ENCODE assay signal across 8 mouse cellular contexts in the genomic region with DNA sequence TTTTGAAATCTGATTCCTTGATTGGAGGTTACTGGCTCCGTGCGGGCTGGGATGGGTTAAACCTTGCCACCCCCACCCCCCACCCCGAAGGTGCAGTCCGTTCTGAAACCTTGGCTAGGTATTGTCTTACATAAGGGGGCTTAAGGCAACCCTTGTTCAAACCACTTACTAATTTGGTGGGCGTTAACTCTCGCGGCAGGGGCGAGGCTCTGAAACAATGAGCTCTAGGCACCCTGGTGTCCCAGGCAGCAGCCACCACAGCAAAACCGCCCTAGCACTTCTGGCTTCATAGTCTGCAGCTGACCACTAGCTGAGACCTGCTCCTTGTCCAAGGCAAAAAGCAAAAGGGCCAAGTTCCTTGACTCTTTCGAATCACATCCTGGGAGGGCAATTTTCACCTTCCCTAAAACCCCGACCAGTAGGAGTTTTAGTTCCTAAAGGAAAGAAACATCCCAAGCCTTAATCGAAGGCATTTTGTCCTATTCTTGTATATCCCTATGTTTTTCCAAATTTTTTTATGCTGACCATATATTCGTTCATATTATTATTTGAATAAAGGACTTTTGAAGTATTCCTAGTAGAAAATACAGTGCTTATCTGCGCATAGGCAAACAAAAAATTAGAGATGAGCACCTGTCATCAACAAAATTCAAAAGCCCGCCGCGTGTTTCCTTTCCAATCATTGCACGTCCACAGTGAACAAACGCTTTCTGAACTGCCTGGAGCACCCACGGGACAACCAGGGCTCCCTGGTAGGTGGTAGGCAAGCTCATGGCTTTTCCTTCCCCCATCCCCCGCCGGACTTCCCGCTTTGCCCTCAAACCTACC. TPM values are rescaled to one million over a fixed set of nuclear protein-coding genes. Genes with fewer than 3 reads are reported as not detected.
DNase-seq lines count a peak whose midpoint lies in the region; ATAC-seq lines count a peak whose summit lies in the region.

No protein-coding gene starts in this region.

- peaks cover 17% of the 10 kb centered on the region for H3K4me1 ChIP-seq in heart, embryonic 12.5 days (replicated peaks)
- H3K4me1 ChIP-seq in embryonic facial prominence, embryonic 15.5 days: peaks cover 14% of the 10 kb centered on the region
- peaks cover 25% of the 10 kb centered on the region for H3K4me1 ChIP-seq in kidney, embryonic 16.5 days (ENCODE audit: insufficient read depth, low read length)

- peaks cover 42% of the 10 kb centered on the region for H3K27me3 ChIP-seq in heart, embryonic 12.5 days (replicated peaks)
- peaks cover 39% of the 10 kb centered on the region for H3K27me3 ChIP-seq in embryonic facial prominence, embryonic 15.5 days
- H3K27me3 ChIP-seq in kidney, embryonic 16.5 days (ENCODE audit: insufficient read depth, low read length): peaks cover 16% of the 10 kb centered on the region

- H3K9me3 ChIP-seq in heart, embryonic 12.5 days (replicated peaks): no peaks in the 10 kb centered on the region
- no peaks in the 10 kb centered on the region for H3K9me3 ChIP-seq in embryonic facial prominence, embryonic 15.5 days (replicated peaks)
- no peaks in the 10 kb centered on the region for H3K9me3 ChIP-seq in kidney, embryonic 16.5 days (ENCODE audit: low read length)

- H3K9ac ChIP-seq in heart, embryonic 12.5 days: peak overlapping the region; percentile 52; the same call in 1 of the 2 replicates
- no peak overlapping the region for H3K9ac ChIP-seq in embryonic facial prominence, embryonic 15.5 days
- peak overlapping the region; percentile 48 for H3K9ac ChIP-seq in kidney, embryonic 16.5 days (replicated peaks; ENCODE audit: low read length)

- WGBS in heart, embryonic 12.5 days: 3% methylated on average over 23 of the region's 23 CpGs
- 1% methylated on average over 23 of the region's 23 CpGs for WGBS in embryonic facial prominence, embryonic 15.5 days
- WGBS in kidney, embryonic 16.5 days: 3% methylated on average over 23 of the region's 23 CpGs

- no peak overlapping the region for H3K27ac ChIP-seq in heart, embryonic 12.5 days (ENCODE audit: poor library complexity, severe bottlenecking)
- H3K27ac ChIP-seq in embryonic facial prominence, embryonic 15.5 days (replicated peaks): no peak overlapping the region
- H3K27ac ChIP-seq in kidney, embryonic 16.5 days (ENCODE audit: low read length): peak overlapping the region; percentile 44; the same call in 1 of the 2 replicates

- peak overlapping the region; percentile 41 for H3K4me3 ChIP-seq in heart, embryonic 12.5 days
- peak overlapping the region; percentile 26 for H3K4me3 ChIP-seq in embryonic facial prominence, embryonic 15.5 days (replicated peaks)
- peak overlapping the region; percentile 26 for H3K4me3 ChIP-seq in kidney, embryonic 16.5 days (ENCODE audit: low read length)

- H3K36me3 ChIP-seq in heart, embryonic 12.5 days: no peaks in the 10 kb centered on the region
- H3K36me3 ChIP-seq in embryonic facial prominence, embryonic 15.5 days: no peaks in the 10 kb centered on the region
- no peaks in the 10 kb centered on the region for H3K36me3 ChIP-seq in kidney, embryonic 16.5 days (ENCODE audit: insufficient read depth, low read length)

- no peak for DNase-seq in heart, postnatal 10 days
- peak; percentile 49 for DNase-seq in neural tube, embryonic 10.5 days (ENCODE audit: extremely low spot score, low spot score)
- no peak for DNase-seq in ovary, adult 18-20 months (ENCODE audit: low spot score)
- no peak for DNase-seq in thymus, adult 18-20 months
- DNase-seq in layer of hippocampus, adult 18-20 months (ENCODE audit: low spot score in 2 of 2): no peak

- ATAC-seq in heart, embryonic 12.5 days (ENCODE audit: insufficient number of reproducible peaks, low FRiP score): no peak
- peak; percentile 55; the same call in 1 of the 2 replicates for ATAC-seq in embryonic facial prominence, embryonic 15.5 days (ENCODE audit: insufficient number of reproducible peaks, low FRiP score, low TSS enrichment, low read depth)
- peak; percentile 44; the same call in 1 of the 2 replicates for ATAC-seq in kidney, embryonic 16.5 days (ENCODE audit: low FRiP score, low TSS enrichment)

- intact Hi-C loops in heart, postnatal 10 days (cut with DNase I): no loop called here

- H3K4me2 ChIP-seq in heart, embryonic 12.5 days: peak overlapping the region; percentile 74
- peak overlapping the region; percentile 48 for H3K4me2 ChIP-seq in embryonic facial prominence, embryonic 15.5 days (replicated peaks)
- H3K4me2 ChIP-seq in kidney, embryonic 16.5 days (replicated peaks; ENCODE audit: low read depth, low read length): peak overlapping the region; percentile 46

RNA-seq across cellular contexts. Expression of a gene that starts 1.2 kb away (rescaled TPM):
- 0.11 and 0.24 TPM in 2 replicates for polyA plus RNA-seq in heart, embryonic 12.5 days (2016; fragmentation: Nextera tagmentation; extraction: Ambion mirVana)
- total RNA-seq in heart, postnatal 10 days (2021): 10 to 100 TPM in 1 of 2 experiments, 1 to 10 TPM in 1; 2.7 to 11.2 TPM
- polyA plus RNA-seq in embryonic facial prominence, embryonic 15.5 days (2015; fragmentation: Nextera tagmentation; extraction: Ambion mirVana): 2.5 and 2.9 TPM in 2 replicates
- polyA plus RNA-seq in kidney, embryonic 16.5 days (2015; fragmentation: Nextera tagmentation; extraction: Ambion mirVana): 7.8 TPM in 2 replicates
- total RNA-seq in layer of hippocampus, adult 18-20 months (2021): 100 to 1,000 TPM; 310 to 362 TPM

RNA-seq across cellular contexts. Expression of a gene that starts 57.4 kb away (rescaled TPM):
- 0.18 and 0.36 TPM in 2 replicates for polyA plus RNA-seq in heart, embryonic 12.5 days (2016; fragmentation: Nextera tagmentation; extraction: Ambion mirVana)
- under 1 TPM in 1 of 2 experiments, not detected in 1; 0.69 TPM for total RNA-seq in heart, postnatal 10 days (2021)
- 1.7 and 3.7 TPM in 2 replicates for polyA plus RNA-seq in embryonic facial prominence, embryonic 15.5 days (2015; fragmentation: Nextera tagmentation; extraction: Ambion mirVana)
- polyA plus RNA-seq in kidney, embryonic 16.5 days (2015; fragmentation: Nextera tagmentation; extraction: Ambion mirVana): 1.0 and 2.0 TPM in 2 replicates
- total RNA-seq in layer of hippocampus, adult 18-20 months (2021): not detected
